1 mouse cellular context compared by ENCODE assay signal in genomic region chr13:96511262-96511661, GRCm38 (mm10).
TF ChIP-seq lines count a peak whose summit lies in the region.

No protein-coding gene starts in this region.

TF ChIP-seq in CH12.LX, 34 proteins besides CTCF, POLR2A, EP300 and RAD21 (continued from another document):
- no peak for TF ChIP-seq HCFC1 (IDR thresholded peaks at IDR 0.05; ENCODE audit: low read depth, low read length)
- no peak for TF ChIP-seq POLR2AphosphoS2 (IDR thresholded peaks at IDR 0.05; ENCODE audit: low read depth, low read length)
- no peak for TF ChIP-seq ELF1 (IDR thresholded peaks at IDR 0.05; ENCODE audit: low read depth, low read length)
- TF ChIP-seq MEF2A (IDR thresholded peaks at IDR 0.05; ENCODE audit: borderline replicate concordance, low read depth, low read length), result no peak
- no peak for TF ChIP-seq UBTF (IDR thresholded peaks at IDR 0.05; ENCODE audit: low read depth, low read length)
- TF ChIP-seq TBP (conservative IDR thresholded peaks at IDR 0.05; ENCODE audit: low read depth, low read length), result no peak
- no peak for TF ChIP-seq PAX5 (IDR thresholded peaks at IDR 0.05; ENCODE audit: low read length)
- TF ChIP-seq SIN3A (IDR thresholded peaks at IDR 0.05; ENCODE audit: low read length), result no peak
- TF ChIP-seq ZMIZ1 (IDR thresholded peaks at IDR 0.05; ENCODE audit: low read depth, low read length), result no peak
